Mouse (Mus musculus): Measurements from ENCODE around the gene Prkd2. TPM values are rescaled to one million over a fixed set of nuclear protein-coding genes. Genes with fewer than 3 reads are reported as not detected.

The Prkd2 gene
- 35.9 and 48.9 TPM in 2 replicates for polyA plus RNA-seq (2012; rRNA removed)
- polyA plus RNA-seq (2014; fragmentation: Nextera tagmentation; extraction: Ambion mirVana): 19.2 and 22.1 TPM in 2 replicates

DNA sequence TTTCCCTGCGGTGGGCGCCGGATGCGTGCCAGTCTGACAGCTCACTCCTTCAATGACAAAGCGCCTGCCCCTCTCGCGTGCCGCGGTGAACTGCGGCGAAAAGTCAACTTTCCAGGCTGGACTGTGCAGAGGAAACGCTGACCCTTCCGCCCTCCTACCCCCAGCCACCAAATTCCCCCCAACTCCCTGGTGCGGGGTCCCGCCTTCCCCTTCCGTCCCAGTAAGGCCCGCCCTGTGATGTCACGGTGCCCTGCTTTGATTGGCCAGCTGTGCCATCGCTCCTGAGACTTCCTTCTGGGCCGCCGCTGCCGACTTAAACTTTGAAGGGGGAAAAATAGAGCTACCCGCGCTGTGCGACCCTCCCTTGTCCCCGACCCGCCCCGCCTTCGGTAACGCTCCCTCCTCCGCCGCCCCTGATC is at the start of gene Prkd2:
Prkd2 (plus strand) TSS at position 258 of the 419 bp plus-strand sequence.
- Histone ChIP-seq H3K36me3 (ENCODE audit: control insufficient read depth, insufficient read depth, low read length) (peaks cover 45% of the 10 kb centered on the region), H3K9me3 (ENCODE audit: control insufficient read depth, low read length) (no peaks in the 10 kb centered on the region), H3K27ac (replicated peaks; ENCODE audit: low read depth, low read length) (peak within 1 kb of the TSS; percentile 66), H3K4me3 (replicated peaks; ENCODE audit: low read length) (peak within 1 kb of the TSS; percentile 60), H3K9ac (ENCODE audit: low read depth, low read length, severe bottlenecking) (peak within 1 kb of the TSS; percentile 69), H3K4me2 (replicated peaks; ENCODE audit: low read depth, low read length, severe bottlenecking) (peak within 1 kb of the TSS; percentile 91), H3K4me1 (ENCODE audit: control insufficient read depth, insufficient read depth, low read length) (peaks cover 19% of the 10 kb centered on the region), H3K27me3 (ENCODE audit: control insufficient read depth, insufficient read depth, low read length) (no peaks in the 10 kb centered on the region)
- DNase-seq (ENCODE audit: low spot score) (peak; percentile 92), ATAC-seq (ENCODE audit: low FRiP score, low read depth) (peak; percentile 89)
- under 1% methylated on average over 23 of the region's 32 CpGs for WGBS
- TF ChIP-seq POLR2A (IDR thresholded peaks at IDR 0.05; ENCODE audit: borderline replicate concordance, extremely low read depth, insufficient read depth, insufficient read length): no peak

DNA sequence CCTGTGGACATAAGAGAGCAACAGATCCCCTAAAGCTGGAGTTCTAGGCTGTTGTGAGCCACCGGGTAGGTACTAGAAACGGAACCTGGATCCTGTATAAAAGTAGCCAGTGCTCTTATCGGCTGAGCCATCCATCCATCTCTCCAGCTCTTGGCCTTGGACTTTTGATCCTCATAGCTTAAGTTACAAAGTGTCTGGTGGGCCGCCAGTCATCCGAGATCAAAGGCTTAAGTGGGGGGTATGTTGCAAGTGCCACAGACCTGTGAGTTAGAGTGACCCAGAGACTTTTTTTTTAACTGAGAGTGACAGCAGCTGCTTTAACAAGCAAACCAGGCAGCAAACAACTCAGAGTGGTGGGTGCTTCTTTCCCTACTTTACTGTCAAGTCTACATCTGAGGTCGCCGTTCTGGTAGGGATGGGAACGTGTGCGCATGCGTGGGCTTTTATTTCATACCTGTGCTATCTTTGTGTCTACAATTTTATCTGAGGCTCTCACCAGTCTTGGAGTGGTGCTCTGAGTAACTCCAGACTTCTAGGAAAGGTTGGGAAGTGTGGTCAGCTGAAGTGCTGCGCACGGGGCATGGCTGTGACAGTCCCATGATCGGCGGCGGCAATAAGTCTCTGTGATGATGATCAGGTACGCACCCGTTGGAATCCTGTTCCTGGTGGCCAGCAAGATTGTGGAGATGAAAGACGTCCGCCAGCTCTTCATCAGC is 49.5 kb upstream of the Prkd2 start:
- no peak overlapping the region for H3K4me2 ChIP-seq (replicated peaks; ENCODE audit: low read depth, low read length, severe bottlenecking)
- H3K27me3 ChIP-seq (ENCODE audit: control insufficient read depth, insufficient read depth, low read length): no peaks in the 10 kb centered on the region
- TF ChIP-seq POLR2A (IDR thresholded peaks at IDR 0.05; ENCODE audit: borderline replicate concordance, extremely low read depth, insufficient read depth, insufficient read length): no peak
- ATAC-seq (ENCODE audit: low FRiP score, low read depth) (no peak), DNase-seq (ENCODE audit: low spot score) (no peak)
- H3K9me3 ChIP-seq (ENCODE audit: control insufficient read depth, low read length): no peaks in the 10 kb centered on the region
- WGBS: 85% methylated on average over 19 of the region's 19 CpGs
- no peaks in the 10 kb centered on the region for H3K4me1 ChIP-seq (ENCODE audit: control insufficient read depth, insufficient read depth, low read length)
- H3K27ac ChIP-seq (replicated peaks; ENCODE audit: low read depth, low read length): no peak overlapping the region
- H3K9ac ChIP-seq (ENCODE audit: low read depth, low read length, severe bottlenecking): no peak overlapping the region
- H3K4me3 ChIP-seq (replicated peaks; ENCODE audit: low read length): no peak overlapping the region
- peaks cover 18% of the 10 kb centered on the region for H3K36me3 ChIP-seq (ENCODE audit: control insufficient read depth, insufficient read depth, low read length)

- WGBS: 89% methylated on average over 5 of the region's 5 CpGs
- no peak overlapping the region for H3K4me2 ChIP-seq (replicated peaks; ENCODE audit: low read depth, low read length, severe bottlenecking)
- H3K9me3 ChIP-seq (ENCODE audit: control insufficient read depth, low read length): no peaks in the 10 kb centered on the region
- no peaks in the 10 kb centered on the region for H3K4me1 ChIP-seq (ENCODE audit: control insufficient read depth, insufficient read depth, low read length)
- DNase-seq (ENCODE audit: low spot score) (no peak), ATAC-seq (ENCODE audit: low FRiP score, low read depth) (no peak)
- H3K27me3 ChIP-seq (ENCODE audit: control insufficient read depth, insufficient read depth, low read length): no peaks in the 10 kb centered on the region
- no peak overlapping the region for H3K27ac ChIP-seq (replicated peaks; ENCODE audit: low read depth, low read length)
- peaks cover 18% of the 10 kb centered on the region for H3K36me3 ChIP-seq (ENCODE audit: control insufficient read depth, insufficient read depth, low read length)
- H3K9ac ChIP-seq (ENCODE audit: low read depth, low read length, severe bottlenecking): no peak overlapping the region
- H3K4me3 ChIP-seq (replicated peaks; ENCODE audit: low read length): no peak overlapping the region
- no peak for TF ChIP-seq POLR2A (IDR thresholded peaks at IDR 0.05; ENCODE audit: borderline replicate concordance, extremely low read depth, insufficient read depth, insufficient read length)
Measured at GRCm38 (mm10) chr7:16794886-16795285, 47.8 kb upstream of the Prkd2 start.

- Histone ChIP-seq H3K36me3 (ENCODE audit: control insufficient read depth, insufficient read depth, low read length) (peaks cover 20% of the 10 kb centered on the region), H3K4me2 (replicated peaks; ENCODE audit: low read depth, low read length, severe bottlenecking) (no peak overlapping the region), H3K27me3 (ENCODE audit: control insufficient read depth, insufficient read depth, low read length) (no peaks in the 10 kb centered on the region), H3K4me3 (replicated peaks; ENCODE audit: low read length) (no peak overlapping the region), H3K27ac (replicated peaks; ENCODE audit: low read depth, low read length) (no peak overlapping the region), H3K9me3 (ENCODE audit: control insufficient read depth, low read length) (no peaks in the 10 kb centered on the region), H3K4me1 (ENCODE audit: control insufficient read depth, insufficient read depth, low read length) (no peaks in the 10 kb centered on the region), H3K9ac (ENCODE audit: low read depth, low read length, severe bottlenecking) (no peak overlapping the region)
- 28% methylated on average over 8 of the region's 8 CpGs for WGBS
- ATAC-seq (ENCODE audit: low FRiP score, low read depth): no peak; the same call in 1 of the 2 replicates
- DNase-seq (ENCODE audit: low spot score): peak; percentile 34
- no peak for TF ChIP-seq POLR2A (IDR thresholded peaks at IDR 0.05; ENCODE audit: borderline replicate concordance, extremely low read depth, insufficient read depth, insufficient read length)
Measured at GRCm38 (mm10) chr7:16804409-16805028, 38.2 kb upstream of the Prkd2 start.

GRCm38 (mm10) chr7:16807936-16808335 is 34.8 kb upstream of the Prkd2 start:
- Histone ChIP-seq H3K9me3 (ENCODE audit: control insufficient read depth, low read length) (no peaks in the 10 kb centered on the region), H3K4me3 (replicated peaks; ENCODE audit: low read length) (no peak overlapping the region), H3K4me1 (ENCODE audit: control insufficient read depth, insufficient read depth, low read length) (peaks cover 14% of the 10 kb centered on the region), H3K27me3 (ENCODE audit: control insufficient read depth, insufficient read depth, low read length) (peaks cover 21% of the 10 kb centered on the region), H3K4me2 (replicated peaks; ENCODE audit: low read depth, low read length, severe bottlenecking) (no peak overlapping the region), H3K27ac (replicated peaks; ENCODE audit: low read depth, low read length) (no peak overlapping the region), H3K36me3 (ENCODE audit: control insufficient read depth, insufficient read depth, low read length) (peaks cover 20% of the 10 kb centered on the region), H3K9ac (ENCODE audit: low read depth, low read length, severe bottlenecking) (no peak overlapping the region)
- 86% methylated on average over 9 of the region's 9 CpGs for WGBS
- TF ChIP-seq POLR2A (IDR thresholded peaks at IDR 0.05; ENCODE audit: borderline replicate concordance, extremely low read depth, insufficient read depth, insufficient read length): no peak
- ATAC-seq (ENCODE audit: low FRiP score, low read depth): no peak
- no peak for DNase-seq (ENCODE audit: low spot score)

Data from limb, embryonic 14.5 days (tissue).